Mouse (Mus musculus) erythroid progenitor cell, adult 5-6 weeks (primary cell): ENCODE data around the gene Romo1. TPM values are rescaled to one million over a fixed set of nuclear protein-coding genes. Genes with fewer than 3 reads are reported as not detected.

ENCODE experiments used
- ATAC-seq: replicated peaks from 2 replicates; pipeline ENCODE4 v1.8.0; 2016; ENCODE audit warnings: moderate number of reproducible peaks, mild to moderate bottlenecking, moderate TSS enrichment, inconsistent platforms; ENCODE audit not compliant: poor library complexity, low FRiP score, severe bottlenecking
- total RNA-seq, 2 experiments: library from RNA; stranded (forward) in 1 of 2; stranded (reverse) in 1 of 2; fragments of 150-400 nt in 1 of 2; fragments of 186-747, 209-891 nt in 1 of 2; gene quantifications; 2 replicates each; pipeline versions ENCODE4 v1.2.3 to v1.2.4; 2015 to 2017; ENCODE audit warnings: low replicate concordance in 2 of 2

Gene Romo1
- total RNA-seq, 2 experiments from 2014 or later = 4.2 to 26.8 TPM

DNA sequence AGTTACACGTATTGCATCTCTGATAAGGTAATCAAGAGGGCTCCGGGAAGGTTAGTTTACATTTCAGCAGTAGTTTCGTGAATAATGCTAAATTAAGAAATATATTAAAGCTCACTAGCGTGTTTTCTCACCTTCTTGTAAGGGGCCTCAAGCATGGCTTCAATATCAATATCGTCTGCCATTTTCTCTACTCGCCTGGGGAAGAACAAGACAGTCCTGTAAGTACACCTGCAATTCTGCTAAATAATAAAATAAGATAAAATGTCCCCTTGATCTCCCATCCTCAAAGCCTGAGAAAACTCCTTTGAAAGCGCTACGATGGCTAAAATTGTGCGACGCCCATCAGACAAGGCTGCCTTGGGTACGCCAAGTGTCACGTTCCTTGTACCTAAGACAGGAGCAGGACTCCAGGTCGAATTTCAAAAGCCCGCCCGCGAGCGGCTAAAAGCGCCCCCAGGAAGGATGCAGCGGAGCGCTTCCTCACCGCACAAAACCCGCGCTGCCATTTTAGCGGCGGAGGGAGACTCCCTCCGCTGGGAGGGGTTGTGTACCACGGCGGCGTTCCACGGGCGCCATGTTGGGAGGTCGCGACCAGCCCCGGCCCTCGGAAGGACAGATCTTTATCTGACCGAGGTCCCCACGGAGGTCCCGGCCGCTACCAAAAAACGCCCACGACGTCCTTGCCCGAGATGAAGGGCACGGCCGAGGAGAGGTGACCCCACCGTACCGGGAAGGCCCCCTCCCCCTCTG is 35.4 kb downstream of the Romo1 start:
- peak; percentile 75 for ATAC-seq

DNA sequence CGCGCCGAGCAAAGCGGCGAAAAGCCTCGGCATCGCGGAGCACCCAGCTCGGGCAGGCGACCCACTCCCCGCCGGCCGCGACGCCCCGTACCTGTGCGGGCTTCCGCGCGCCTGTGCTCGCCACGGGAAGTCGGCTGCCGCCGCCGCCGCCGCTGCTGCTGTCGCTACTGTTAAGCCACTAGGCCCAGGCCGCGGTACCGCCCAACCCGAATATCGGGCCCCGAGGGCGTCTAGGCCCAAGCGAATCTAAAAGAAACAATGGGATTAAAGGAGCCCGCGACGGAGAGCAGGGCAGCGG is 35.9 kb downstream of the Romo1 start:
- peak; percentile 39 for ATAC-seq

DNA sequence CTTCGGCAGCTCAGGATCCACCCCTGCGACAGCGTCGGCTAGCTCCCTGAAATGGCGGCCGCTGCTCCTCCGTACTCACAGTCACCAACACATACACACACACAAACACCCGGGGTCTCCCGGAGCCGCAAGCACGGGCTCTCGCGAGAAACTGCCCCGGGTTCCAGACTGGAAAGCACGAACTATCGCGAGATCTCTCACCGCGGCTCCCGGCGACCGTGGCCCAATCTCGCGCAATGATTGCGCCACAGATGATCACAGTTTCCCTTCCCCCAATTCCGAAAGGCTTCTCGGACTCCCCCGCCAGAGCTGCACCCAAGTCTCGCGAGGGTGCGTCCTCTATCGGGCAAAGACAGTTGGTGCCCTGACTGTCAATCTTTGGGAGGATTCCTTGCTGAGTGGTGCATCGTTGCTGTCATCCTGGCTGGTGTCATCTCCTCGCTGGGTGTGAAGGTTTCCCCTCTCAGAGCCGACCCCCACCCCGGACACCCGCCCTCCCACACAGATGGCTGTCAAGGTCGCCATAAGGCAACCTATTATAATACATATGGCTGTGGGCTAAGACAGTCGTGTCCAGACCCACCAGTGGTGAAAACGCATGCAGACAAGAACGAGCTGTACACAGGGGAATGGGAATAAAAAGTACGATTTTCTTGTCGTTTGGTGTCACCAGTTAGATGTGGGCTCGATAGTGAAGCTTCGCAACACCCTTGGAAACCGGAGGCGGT is 36.4 kb downstream of the Romo1 start, which contains the start of gene Rbm39:
Gene Rbm39, minus strand, starts transcription at position 145 of the 728 bp plus-strand sequence.
- peak; percentile 90 for ATAC-seq

DNA sequence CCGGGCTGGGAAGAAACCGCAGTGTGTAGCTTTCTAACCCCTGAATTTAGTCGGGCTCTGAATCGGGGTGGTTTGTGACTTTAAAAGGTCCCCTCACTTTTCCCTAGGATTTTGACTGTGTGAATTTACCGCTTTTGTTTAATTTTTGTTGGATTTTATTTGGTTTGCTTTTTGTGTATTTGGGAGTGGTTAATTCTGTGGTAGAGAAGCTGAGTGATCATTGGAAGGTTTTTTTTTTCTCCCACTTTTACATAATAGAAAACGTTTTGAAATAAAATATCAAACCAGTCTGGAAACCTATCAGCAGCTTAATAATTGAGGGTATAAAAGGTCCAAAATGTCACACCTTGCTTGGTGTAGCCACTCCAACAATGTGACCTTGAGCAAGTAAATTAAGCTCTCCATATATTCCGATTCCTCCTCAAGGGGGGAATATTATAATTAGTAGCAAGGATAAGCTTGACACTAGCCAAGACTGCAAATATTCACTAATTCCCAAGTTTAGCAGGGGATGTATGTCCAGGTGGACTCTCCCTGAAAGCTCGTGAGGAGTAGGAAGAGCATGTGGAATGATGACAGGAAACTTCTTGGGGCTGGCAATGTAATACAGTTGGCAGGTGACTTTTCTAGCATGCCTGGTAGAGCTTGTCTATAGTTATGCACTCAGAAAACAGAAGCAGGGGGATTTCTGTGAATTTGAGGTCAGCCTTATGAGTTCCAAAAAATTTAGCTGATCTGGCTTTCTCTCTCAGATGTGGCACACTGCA is 37.2 kb downstream of the Romo1 start:
- no peak for ATAC-seq

DNA sequence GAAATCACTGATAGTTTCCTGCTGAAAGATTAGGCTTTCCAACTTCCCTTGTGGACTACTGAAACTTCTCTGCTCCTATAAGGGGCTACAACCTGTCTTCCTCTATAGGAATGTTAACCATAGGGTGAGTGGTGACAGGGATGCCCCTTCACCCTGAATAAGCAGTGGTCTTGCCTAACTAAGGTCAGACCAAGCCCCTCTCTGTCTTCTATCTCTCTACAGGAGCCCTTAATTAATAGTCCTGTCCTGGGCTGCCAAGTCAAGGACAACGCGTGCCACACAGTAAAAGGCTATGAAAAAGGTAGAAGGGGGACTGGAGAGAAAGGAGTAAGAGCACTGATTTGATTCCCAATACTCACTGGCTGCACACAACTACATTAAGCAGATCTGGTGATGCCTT is 37.8 kb downstream of the Romo1 start:
- ATAC-seq = no peak

DNA sequence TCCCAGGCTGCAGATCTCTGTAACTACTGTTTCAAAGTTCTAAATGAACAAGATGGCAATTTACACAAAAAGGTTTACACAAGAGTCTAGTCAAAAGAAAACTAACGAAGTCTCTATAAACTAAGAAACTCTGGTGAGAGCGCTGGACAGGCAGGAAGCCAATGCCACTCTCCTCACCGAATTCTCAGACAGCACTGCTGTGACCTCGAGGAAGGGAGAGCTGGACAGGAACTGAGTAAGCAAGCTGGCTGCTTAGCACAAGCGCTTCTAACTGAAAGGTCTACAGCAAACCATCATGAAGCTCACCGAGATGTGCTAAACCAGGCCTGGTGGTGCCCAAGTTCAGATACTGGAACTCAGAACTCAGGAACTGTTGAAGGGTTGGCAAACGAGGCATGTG is 45.4 kb downstream of the Romo1 start:
- ATAC-seq = 0 out of 2 replicates have a peak, but pooled peaks have one; percentile 17

DNA sequence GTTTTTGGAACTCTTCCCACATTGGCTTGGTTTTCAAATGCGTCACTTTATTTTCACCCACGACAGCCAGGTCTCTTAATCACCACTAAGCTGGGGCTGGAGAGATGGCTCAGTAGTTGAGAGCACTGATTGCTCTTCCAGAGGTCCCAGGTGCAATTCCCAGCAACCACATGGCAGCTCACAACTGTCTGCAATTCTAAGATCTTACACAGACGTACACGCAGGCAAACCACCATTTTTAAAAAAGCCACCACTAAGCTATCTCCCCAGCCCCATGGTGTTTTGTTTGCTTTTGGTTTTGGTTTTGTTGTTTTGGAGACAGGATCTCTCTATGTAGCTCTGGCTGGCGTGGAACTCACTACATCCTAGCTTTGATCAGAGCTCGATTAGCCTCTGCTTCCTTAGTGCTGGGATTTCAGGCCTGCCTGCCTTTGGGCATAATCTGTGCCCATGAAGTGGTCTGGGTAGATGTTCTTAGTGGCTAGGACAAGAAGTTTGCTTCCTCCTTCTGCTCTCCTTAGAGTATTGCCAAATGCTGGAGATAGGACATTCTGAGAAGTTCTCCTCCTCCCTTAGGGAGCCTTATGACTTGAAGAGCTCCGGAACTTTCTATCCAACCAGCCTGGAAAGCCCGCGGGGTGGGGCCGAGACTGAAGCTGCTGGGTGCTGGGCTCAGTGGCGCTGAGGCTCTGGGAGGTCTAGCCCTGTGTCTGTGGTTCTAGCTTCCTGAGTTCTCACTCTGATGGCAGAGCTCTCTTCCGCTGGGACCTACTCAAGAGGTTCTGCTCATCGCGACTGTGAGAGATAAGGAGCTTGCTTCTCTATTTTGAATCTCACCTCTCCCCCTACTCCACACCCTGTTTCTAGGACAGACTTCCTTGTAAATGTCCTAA is 46.4 kb downstream of the Romo1 start:
- peak; percentile 66 for ATAC-seq

DNA sequence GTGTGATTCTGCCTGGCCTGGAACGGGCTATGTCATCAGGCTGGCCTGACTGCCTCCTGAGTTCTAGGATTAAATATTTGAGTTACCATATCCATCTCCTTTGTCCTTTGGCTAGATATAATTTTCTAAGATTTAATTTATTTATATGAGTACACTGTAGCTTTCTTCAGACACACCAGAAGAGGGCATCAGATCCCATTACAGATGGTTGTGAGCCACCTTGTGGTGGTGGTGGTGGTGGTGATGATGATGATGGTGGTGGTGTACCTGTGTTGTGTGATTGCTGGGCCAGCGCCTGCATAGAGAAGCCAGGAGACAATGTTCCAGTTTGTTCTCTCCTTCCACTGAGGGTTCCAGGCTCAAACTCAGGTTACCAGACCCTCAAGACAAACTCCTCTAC is 47.7 kb downstream of the Romo1 start:
- ATAC-seq = no peak

DNA sequence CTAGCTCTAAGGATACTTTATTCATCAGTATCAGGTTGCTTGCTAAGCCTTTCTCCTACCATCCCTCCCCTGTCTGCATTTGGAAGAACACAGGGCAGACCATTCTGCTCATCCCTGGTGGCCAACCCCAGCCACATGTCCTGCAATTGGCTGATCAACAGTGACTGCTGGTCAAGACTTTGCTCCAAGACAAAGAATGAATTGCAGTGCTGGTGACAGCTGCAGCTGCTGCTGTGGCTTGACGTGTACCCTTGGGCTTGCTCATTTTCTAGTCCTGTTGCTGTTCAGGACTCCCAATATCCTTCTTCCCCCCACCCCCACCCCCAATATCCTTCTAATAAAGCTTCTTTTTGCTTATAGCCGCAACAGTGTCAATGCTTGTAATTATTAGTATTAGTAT is 48.2 kb downstream of the Romo1 start:
- ATAC-seq = no peak

DNA sequence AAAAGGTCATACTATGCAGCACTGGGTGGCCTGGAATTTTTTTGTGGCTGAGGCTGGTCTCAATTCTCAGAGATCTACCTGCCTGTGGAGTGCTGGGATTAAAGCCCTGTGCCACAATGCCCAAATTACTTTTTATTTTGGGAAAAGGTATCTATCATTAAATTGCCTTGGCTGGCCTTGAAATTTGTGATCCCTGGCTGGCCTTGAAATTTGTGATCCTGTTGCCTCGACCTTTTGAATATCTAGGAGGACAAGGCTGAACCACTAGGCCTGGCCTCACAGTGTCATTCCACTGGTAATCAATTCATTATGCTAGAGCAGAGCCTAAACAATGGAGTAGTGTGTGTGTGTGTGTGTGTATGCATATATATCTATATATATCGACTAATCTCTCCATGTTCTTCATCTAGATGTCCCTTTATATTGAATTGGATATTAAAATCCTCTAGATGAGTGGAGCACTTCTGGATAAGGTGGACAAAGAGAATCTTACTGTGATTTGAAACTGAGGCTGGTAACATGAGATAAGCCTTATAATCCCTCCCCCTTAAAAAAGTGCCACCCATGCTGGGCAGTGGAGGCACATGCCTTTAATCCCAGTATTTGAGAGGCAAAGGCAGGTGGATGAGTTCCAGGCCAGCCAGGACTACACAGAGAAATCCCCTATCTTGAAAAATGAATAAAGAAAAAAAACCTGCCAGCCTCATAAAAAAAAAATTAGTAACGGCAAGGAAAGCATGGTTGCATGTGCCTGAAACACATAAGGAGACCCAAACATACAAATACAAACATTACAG is 49.4 kb downstream of the Romo1 start:
- no peak for ATAC-seq

DNA sequence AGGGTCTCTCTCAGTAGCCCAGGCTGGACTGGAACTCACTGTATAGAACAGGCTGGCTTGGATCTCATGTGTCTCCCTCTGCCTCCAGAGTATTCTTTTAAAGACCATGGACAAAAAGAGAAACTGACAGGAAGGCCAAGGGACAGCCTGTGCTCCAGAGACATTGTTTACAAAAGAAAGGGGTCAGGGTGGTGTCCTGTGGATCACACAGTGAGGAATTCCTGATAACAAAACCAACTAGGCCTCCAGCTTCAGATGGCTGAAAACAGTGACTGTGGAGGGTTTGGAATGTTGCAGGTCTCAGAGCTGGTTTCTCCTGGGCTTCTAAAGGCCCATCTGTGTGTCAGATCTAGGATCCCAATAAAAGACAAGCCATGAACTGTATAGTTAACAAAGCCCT is 50.7 kb downstream of the Romo1 start:
- ATAC-seq = no peak

Other genes with a start within 250 kb of the Romo1 start
- gene Uqcc1, start 213.7 kb upstream of the Romo1 start, total RNA-seq (2015; ENCODE audit: low replicate concordance) = 1.7 and 7.6 TPM in 2 replicates
- 2.3 and 2.6 TPM in 2 replicates for gene Uqcc1, start 213.7 kb upstream of the Romo1 start, total RNA-seq (2017; ENCODE audit: low replicate concordance)
- gene Gm15557, start 203.3 kb upstream of the Romo1 start, total RNA-seq (2015; ENCODE audit: low replicate concordance) = not detected in 2 replicates
- not detected in 2 replicates for gene Gm15557, start 203.3 kb upstream of the Romo1 start, total RNA-seq (2017; ENCODE audit: low replicate concordance)
- gene Gdf5, start 198.7 kb upstream of the Romo1 start, total RNA-seq (2015; ENCODE audit: low replicate concordance) = not detected in 2 replicates
- not detected in 2 replicates for gene Gdf5, start 198.7 kb upstream of the Romo1 start, total RNA-seq (2017; ENCODE audit: low replicate concordance)
- gene Cep250, start 187.6 kb upstream of the Romo1 start, total RNA-seq (2015; ENCODE audit: low replicate concordance) = 4.2 and 32.4 TPM in 2 replicates
- 18.5 and 19.2 TPM in 2 replicates for gene Cep250, start 187.6 kb upstream of the Romo1 start, total RNA-seq (2017; ENCODE audit: low replicate concordance)
- not detected in 2 replicates for gene 6430550D23Rik, start 136.1 kb upstream of the Romo1 start, total RNA-seq (2015; ENCODE audit: low replicate concordance)
- 0.26 TPM in 1 of 2 replicates, not detected in the other for gene 6430550D23Rik, start 136.1 kb upstream of the Romo1 start, total RNA-seq (2017; ENCODE audit: low replicate concordance)
- 59.5 and 136 TPM in 2 replicates for gene Ergic3, start 136.0 kb upstream of the Romo1 start, total RNA-seq (2015; ENCODE audit: low replicate concordance)
- gene Ergic3, start 136.0 kb upstream of the Romo1 start, total RNA-seq (2017; ENCODE audit: low replicate concordance) = 18.6 and 22.6 TPM in 2 replicates
- gene Fer1l4, start 91.1 kb upstream of the Romo1 start, total RNA-seq (2015; ENCODE audit: low replicate concordance) = not detected in 2 replicates
- not detected in 2 replicates for gene Fer1l4, start 91.1 kb upstream of the Romo1 start, total RNA-seq (2017; ENCODE audit: low replicate concordance)
- not detected in 2 replicates for gene Spag4, start 78.9 kb upstream of the Romo1 start, total RNA-seq (2015; ENCODE audit: low replicate concordance)
- gene Spag4, start 78.9 kb upstream of the Romo1 start, total RNA-seq (2017; ENCODE audit: low replicate concordance) = not detected in 2 replicates
- gene Cpne1, start 32.1 kb upstream of the Romo1 start, total RNA-seq (2015; ENCODE audit: low replicate concordance) = 46.5 and 58.7 TPM in 2 replicates
- 14.9 and 26.0 TPM in 2 replicates for gene Cpne1, start 32.1 kb upstream of the Romo1 start, total RNA-seq (2017; ENCODE audit: low replicate concordance)
- gene Rbm12, start 32.1 kb upstream of the Romo1 start, total RNA-seq (2015; ENCODE audit: low replicate concordance) = 39.4 and 47.6 TPM in 2 replicates
- 12.3 and 18.4 TPM in 2 replicates for gene Rbm12, start 32.1 kb upstream of the Romo1 start, total RNA-seq (2017; ENCODE audit: low replicate concordance)
- 2.5 TPM in 1 of 2 replicates, not detected in the other for gene Gm28036, start 16.9 kb upstream of the Romo1 start, total RNA-seq (2015; ENCODE audit: low replicate concordance)
- 11.3 and 23.7 TPM in 2 replicates for gene Gm28036, start 16.9 kb upstream of the Romo1 start, total RNA-seq (2017; ENCODE audit: low replicate concordance)
- 56.6 and 86.8 TPM in 2 replicates for gene Nfs1, start 147 bp downstream of the Romo1 start, total RNA-seq (2015; ENCODE audit: low replicate concordance)
- gene Nfs1, start 147 bp downstream of the Romo1 start, total RNA-seq (2017; ENCODE audit: low replicate concordance) = 20.4 and 21.9 TPM in 2 replicates
- gene Rbm39, start 36.2 kb downstream of the Romo1 start, total RNA-seq (2015; ENCODE audit: low replicate concordance) = 430 and 594 TPM in 2 replicates
- gene Rbm39, start 36.2 kb downstream of the Romo1 start, total RNA-seq (2017; ENCODE audit: low replicate concordance) = 425 and 602 TPM in 2 replicates
- gene Phf20, start 52.4 kb downstream of the Romo1 start, total RNA-seq (2015; ENCODE audit: low replicate concordance) = 1.8 and 15.1 TPM in 2 replicates
- gene Phf20, start 52.4 kb downstream of the Romo1 start, total RNA-seq (2017; ENCODE audit: low replicate concordance) = 14.6 and 15.4 TPM in 2 replicates
- gene Cnbd2, start 168.3 kb downstream of the Romo1 start, total RNA-seq (2015; ENCODE audit: low replicate concordance) = 5.4 TPM in 1 of 2 replicates, not detected in the other
- gene Cnbd2, start 168.3 kb downstream of the Romo1 start, total RNA-seq (2017; ENCODE audit: low replicate concordance) = 3.1 TPM in 1 of 2 replicates, not detected in the other
- gene Scand1, start 168.7 kb downstream of the Romo1 start, total RNA-seq (2015; ENCODE audit: low replicate concordance) = 3.8 TPM in 1 of 2 replicates, not detected in the other
- 1.4 and 2.8 TPM in 2 replicates for gene Scand1, start 168.7 kb downstream of the Romo1 start, total RNA-seq (2017; ENCODE audit: low replicate concordance)